Mouse (Mus musculus) monocyte, adult 5-6 weeks (primary cell): ENCODE data around the gene Naip2. TPM values are rescaled to one million over a fixed set of nuclear protein-coding genes. Genes with fewer than 3 reads are reported as not detected.
A peak's percentile ranks its signal among the peaks of the same experiment; 100 is the strongest.

Experiments used
- ATAC-seq: fragments of 153-309, 156-312 bp; replicated peaks from 2 replicates; pipeline ENCODE4 v1.8.0; 2017; ENCODE audit warnings: mild to moderate bottlenecking; ENCODE audit not compliant: low TSS enrichment, insufficient number of reproducible peaks, severe bottlenecking, poor library complexity, low FRiP score
- total RNA-seq: library from RNA; stranded (forward); fragments of 200-1000, 200-491, 200-594 nt; gene quantifications from 3 replicates; pipeline ENCODE4 v1.2.3, GENCODE M21; 2017

The Naip2 gene
- total RNA-seq, 1 experiment from 2014 or later: 91.1 TPM

DNA sequence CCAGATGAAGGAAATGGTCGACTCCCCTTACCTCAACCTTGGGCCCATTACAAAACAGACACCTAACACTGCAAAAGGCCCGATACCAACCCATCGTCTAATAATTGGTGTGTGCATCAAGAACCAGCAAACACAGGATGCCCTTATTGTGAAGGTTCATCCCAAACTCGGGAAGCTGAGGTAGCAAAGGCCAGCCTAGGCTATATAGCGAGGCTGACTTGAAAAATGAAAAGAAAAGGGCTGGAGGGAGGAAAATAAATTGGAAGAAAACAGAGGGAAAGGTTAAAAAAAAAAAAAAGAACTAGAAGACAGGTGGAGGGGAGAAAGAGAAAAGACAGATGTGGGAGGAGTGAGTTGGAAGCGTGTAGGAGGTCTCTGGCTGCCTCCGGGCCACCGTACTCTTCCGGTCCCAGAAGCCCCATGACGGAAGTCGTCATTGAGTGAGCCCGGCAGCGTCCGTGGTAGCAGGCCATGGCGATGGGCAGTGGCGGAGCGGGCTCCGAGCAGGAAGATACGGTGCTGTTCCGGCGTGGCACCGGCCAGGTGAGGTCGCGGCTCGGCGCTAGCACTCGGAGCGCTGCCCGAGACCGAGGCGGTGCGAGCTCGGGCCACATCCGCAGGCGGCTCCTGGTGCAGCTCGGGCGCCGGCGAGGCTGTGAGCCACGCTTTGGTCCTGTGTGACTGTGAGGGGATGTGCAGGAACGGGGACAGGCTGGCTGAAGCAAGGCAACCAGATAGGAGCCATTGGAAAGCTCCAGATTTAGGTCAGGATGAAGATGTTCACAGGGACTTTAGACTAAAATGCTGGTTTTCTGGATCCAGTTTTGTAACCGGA is 77.3 kb downstream of the Naip2 start, which contains the start of gene Smn1:
Gene Smn1, plus strand, starts transcription at position 430 of the 835 bp plus-strand sequence.
- ATAC-seq: peak; percentile 100

GRCm38 (mm10) chr13:100123970-100124369 is 77.9 kb downstream of the Naip2 start:
- no peak for ATAC-seq

GRCm38 (mm10) chr13:100112218-100112972 is 89.5 kb downstream of the Naip2 start:
- ATAC-seq: no peak

DNA sequence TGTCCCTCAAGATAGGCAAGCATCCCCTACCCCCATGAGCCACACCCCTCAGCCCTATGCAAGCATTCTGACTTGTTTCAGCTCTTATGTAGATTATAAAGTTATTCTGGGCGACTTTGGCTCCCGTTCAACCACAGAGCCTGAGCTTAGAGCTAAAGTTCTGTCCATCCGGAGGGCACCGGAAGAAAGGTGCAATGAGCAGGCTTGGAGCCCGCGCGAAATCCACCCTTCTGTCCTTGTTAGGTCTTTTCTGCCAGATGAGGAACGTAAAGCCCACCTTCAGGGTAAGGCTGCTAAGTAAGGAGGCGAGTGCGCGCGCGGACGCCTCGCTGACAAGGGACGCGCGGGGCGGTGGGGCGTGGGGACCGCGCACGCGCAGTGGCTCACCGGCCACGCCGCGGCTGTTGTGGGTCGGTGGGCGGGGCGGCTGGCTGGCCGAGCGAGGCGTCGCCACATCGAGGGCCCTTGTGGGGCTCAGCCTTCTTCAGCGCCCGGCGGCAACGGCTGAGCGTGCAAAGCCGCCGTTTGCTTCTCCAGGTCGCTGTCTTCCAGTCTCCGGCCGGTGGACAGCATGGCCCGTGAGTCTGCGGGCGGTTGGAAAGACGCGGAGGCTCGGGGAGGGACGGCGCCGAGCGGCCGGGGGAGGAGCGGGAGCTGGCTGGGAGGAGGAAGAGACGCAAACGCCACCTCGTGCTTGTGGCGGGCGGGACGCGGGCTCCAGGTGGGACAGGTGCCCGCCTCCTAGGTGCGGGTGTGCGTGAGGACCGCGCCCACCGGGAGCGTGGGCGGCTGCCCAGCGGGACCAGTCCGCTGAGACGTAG is 94.0 kb downstream of the Naip2 start, which contains the start of gene Serf1:
Gene Serf1, plus strand, starts transcription at position 361 of the 821 bp plus-strand sequence.
- no peak for ATAC-seq

DNA sequence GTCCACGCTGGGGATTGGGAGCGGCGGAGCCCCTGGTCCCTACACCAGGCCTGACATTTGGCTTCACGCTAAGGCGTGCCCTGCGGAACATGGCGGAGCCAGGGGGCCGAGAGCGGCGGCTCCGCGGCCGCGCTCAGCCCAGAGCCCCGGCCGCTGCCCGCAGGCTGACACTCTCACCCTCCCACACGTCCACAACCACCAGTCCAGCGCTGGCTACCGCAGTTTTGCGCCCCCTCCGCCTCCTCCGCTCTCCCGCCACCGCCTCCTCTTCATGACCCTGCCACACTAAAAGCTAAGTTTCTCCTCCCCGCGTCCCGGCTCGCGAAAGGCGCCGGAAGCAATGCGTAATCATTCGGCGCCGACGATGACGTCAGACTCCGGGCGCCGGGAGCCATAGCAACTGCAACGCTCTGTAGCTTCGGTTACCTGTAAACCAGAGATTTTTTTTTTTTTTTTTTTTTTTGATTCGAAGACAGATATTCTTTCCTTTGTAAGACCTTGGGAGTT is 98.1 kb downstream of the Naip2 start, which contains the start of gene Bdp1:
Gene Bdp1, minus strand, starts transcription at position 323 of the 507 bp plus-strand sequence.
- peak; percentile 90 for ATAC-seq

DNA sequence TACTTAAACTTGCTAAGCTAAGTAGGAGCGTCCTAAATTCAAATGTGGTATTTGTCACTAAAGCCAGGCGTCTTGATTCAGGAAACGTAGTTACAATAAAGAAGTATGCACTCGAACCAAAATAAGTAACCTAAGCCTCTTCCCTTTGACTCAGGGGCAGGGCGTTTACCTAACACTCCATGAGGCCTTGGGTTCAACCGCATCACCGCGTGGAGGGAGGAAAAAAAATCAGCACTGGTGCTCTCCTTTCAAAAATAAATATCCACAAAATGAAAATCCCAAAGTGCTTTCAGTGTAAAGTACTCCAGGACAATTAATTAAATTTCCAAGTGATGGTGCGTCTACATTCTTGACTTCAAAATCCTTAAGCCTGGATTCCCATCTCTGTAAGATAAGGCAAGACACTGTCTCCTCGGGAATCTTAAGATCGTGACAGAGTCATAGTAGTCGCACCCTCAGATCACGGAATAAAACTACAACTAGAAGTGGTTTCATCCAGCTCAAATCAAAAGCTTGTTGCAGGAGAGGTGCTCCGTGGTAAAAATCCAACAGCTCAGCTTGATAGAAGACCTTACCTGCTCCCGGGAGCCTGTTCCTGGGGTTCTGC is 98.7 kb downstream of the Naip2 start:
- ATAC-seq: no peak

DNA sequence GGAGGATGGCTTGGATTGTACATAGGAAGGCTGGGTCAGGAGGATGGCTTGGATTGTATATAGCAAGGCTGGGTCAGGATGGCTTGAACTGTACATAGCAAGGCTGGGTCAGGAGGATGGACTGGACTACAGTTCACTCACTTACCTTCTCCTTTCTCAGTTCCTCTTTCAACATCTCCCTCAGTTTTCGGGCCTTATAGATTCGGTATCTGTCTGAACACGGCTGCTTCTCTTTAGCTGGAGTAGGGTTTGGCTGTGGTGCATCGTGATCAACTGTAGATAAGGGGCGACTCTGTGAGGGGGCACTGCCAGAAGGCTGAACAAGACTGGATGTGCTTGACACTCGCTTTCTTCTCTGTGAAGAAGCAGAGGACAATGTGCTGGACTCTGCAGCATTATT is 103.1 kb downstream of the Naip2 start:
- ATAC-seq: peak; percentile 63; the same call in 1 of the 2 replicates

Other genes starting within 250 kb of the Naip2 start
- gene Mccc2, start 186.5 kb downstream of the Naip2 start, total RNA-seq: 20.6 to 46.9 TPM (median 27.7 TPM) in 3 replicates
- gene Bdp1, start 98.0 kb downstream of the Naip2 start, total RNA-seq: 51.2 to 111 TPM (median 57.1 TPM) in 3 replicates
- 2.4 TPM in 1 of 3 replicates, not detected in the others for gene Serf1, start 94.1 kb downstream of the Naip2 start, total RNA-seq
- gene Smn1, start 77.2 kb downstream of the Naip2 start, total RNA-seq: 31.8 to 46.9 TPM (median 41.1 TPM) in 3 replicates
- gene Naip5, start 44.2 kb upstream of the Naip2 start, total RNA-seq: 103 to 115 TPM (median 107 TPM) in 3 replicates
- 73.6 to 76.8 TPM (median 74.1 TPM) in 3 replicates for gene Naip6, start 115.6 kb upstream of the Naip2 start, total RNA-seq